Mouse (Mus musculus) kidney, adult 9 months (tissue): ENCODE results near the gene Myom1.

ENCODE experiments used
- DNase-seq: peaks from one replicate; pipeline ENCODE4 v3.0.0; 2022

The Myom1 gene

GRCm38 (mm10) chr17:71144322-71145116 lies 142.1 kb downstream of the Myom1 start:
- no peak for DNase-seq

- no peak for DNase-seq
Observed at GRCm38 (mm10) chr17:71145248-71145961, 143.0 kb downstream of the Myom1 start.

GRCm38 (mm10) chr17:71153356-71153755 lies 150.9 kb downstream of the Myom1 start:
- no peak for DNase-seq

GRCm38 (mm10) chr17:71155271-71155670 lies 152.8 kb downstream of the Myom1 start:
- peak; percentile 86 for DNase-seq

- DNase-seq: peak; percentile 94
Observed at GRCm38 (mm10) chr17:71159152-71159567, 156.7 kb downstream of the Myom1 start.

GRCm38 (mm10) chr17:71159720-71160119 lies 157.3 kb downstream of the Myom1 start:
- no peak for DNase-seq

GRCm38 (mm10) chr17:71160244-71160995 lies 158.0 kb downstream of the Myom1 start:
- DNase-seq: no peak

GRCm38 (mm10) chr17:71164991-71165390 lies 162.6 kb downstream of the Myom1 start:
- no peak for DNase-seq

- no peak for DNase-seq
Observed at GRCm38 (mm10) chr17:71168205-71168815, 165.9 kb downstream of the Myom1 start.

GRCm38 (mm10) chr17:71168846-71169245 lies 166.4 kb downstream of the Myom1 start:
- no peak for DNase-seq

- DNase-seq: no peak
Observed at GRCm38 (mm10) chr17:71169639-71170038, 167.2 kb downstream of the Myom1 start.

- DNase-seq: no peak
Observed at GRCm38 (mm10) chr17:71171161-71171560, 168.7 kb downstream of the Myom1 start.
